Comparison of ENCODE assay signal across 11 mouse cellular contexts in genomic region chr13:100152659-100153058, GRCm38 (mm10). TPM values are rescaled to one million over a fixed set of nuclear protein-coding genes. Genes with fewer than 3 reads are reported as not detected.
DNase-seq lines count a peak whose midpoint lies in the region; ATAC-seq and TF ChIP-seq lines count a peak whose summit lies in the region.
"Had no signal": no experiment of that assay in that cellular context is flagged by ENCODE, and none has a peak within 500 bp of the region (broad histone marks: within the 10 kb centered on the region; RNA-seq: fewer than 3 reads in every experiment).

No protein-coding gene starts in this region.

- ATAC-seq in intestine, embryonic 15.5 days: no peak
- no peak for ATAC-seq in forebrain, embryonic 11.5 days (replicated peaks; ENCODE audit: low FRiP score)

- no peaks in the 10 kb centered on the region for H3K4me1 ChIP-seq in lung, adult 2 months (ENCODE audit: control insufficient read depth, insufficient read depth, low read length)
- H3K4me1 ChIP-seq in intestine, embryonic 15.5 days (replicated peaks): no peaks in the 10 kb centered on the region
- no peaks in the 10 kb centered on the region for H3K4me1 ChIP-seq in forebrain, embryonic 11.5 days (replicated peaks; ENCODE audit: control insufficient read depth, insufficient read depth, low read length)
- H3K4me1 ChIP-seq: heart, embryonic 13.5 days; hindbrain, embryonic 15.5 days had no signal

- no peak for TF ChIP-seq CTCF in lung, adult 2 months (IDR thresholded peaks at IDR 0.05; ENCODE audit: insufficient read depth, low read length)

- DNase-seq in adrenal gland, adult 2 months: peak; percentile 21
- no peak for DNase-seq in adrenal gland, postnatal 36 days
- DNase-seq in lung, adult 18-20 months: peak; percentile 28 to 64
- DNase-seq in lung, adult 2 months: no peak
- DNase-seq in lung, postnatal 14 days: peak; percentile 19
- peak; percentile 6 for DNase-seq in telencephalon, adult 2 months (ENCODE audit: low read depth, low spot score)
- DNase-seq in forebrain, embryonic 11.5 days (ENCODE audit: low spot score): no peak

- no peaks in the 10 kb centered on the region for H3K36me3 ChIP-seq in intestine, embryonic 15.5 days
- no peaks in the 10 kb centered on the region for H3K36me3 ChIP-seq in forebrain, embryonic 11.5 days (ENCODE audit: control insufficient read depth, insufficient read depth, low read length)
- H3K36me3 ChIP-seq: heart, embryonic 13.5 days; hindbrain, embryonic 15.5 days had no signal

- 31% methylated on average over 1 of the region's 1 CpGs for WGBS in lung, adult 2 months
- 48% methylated on average over 1 of the region's 1 CpGs for WGBS in intestine, embryonic 15.5 days
- 68% methylated on average over 1 of the region's 1 CpGs for WGBS in forebrain, embryonic 11.5 days

- H3K4me3 ChIP-seq in lung, adult 2 months (replicated peaks; ENCODE audit: extremely low read depth, low read depth, low read length): no peak overlapping the region
- H3K4me3 ChIP-seq in intestine, embryonic 15.5 days (replicated peaks): no peak overlapping the region
- no peak overlapping the region for H3K4me3 ChIP-seq in forebrain, embryonic 11.5 days (ENCODE audit: low read depth, low read length)
- H3K4me3 ChIP-seq: heart, embryonic 13.5 days; hindbrain, embryonic 15.5 days had no signal

- no peak for TF ChIP-seq POLR2A in lung, adult 2 months (IDR thresholded peaks at IDR 0.05; ENCODE audit: borderline replicate concordance, extremely low read depth, low read depth, low read length)

- no peak overlapping the region for H3K9ac ChIP-seq in intestine, embryonic 15.5 days
- no peak overlapping the region for H3K9ac ChIP-seq in forebrain, embryonic 11.5 days (ENCODE audit: low read length)
- H3K9ac ChIP-seq: heart, embryonic 13.5 days; hindbrain, embryonic 15.5 days had no signal

- H3K4me2 ChIP-seq in intestine, embryonic 15.5 days (replicated peaks): no peak overlapping the region
- H3K4me2 ChIP-seq in forebrain, embryonic 11.5 days (ENCODE audit: low read depth, low read length, severe bottlenecking): no peak overlapping the region
- H3K4me2 ChIP-seq: heart, embryonic 13.5 days; hindbrain, embryonic 15.5 days had no signal

- H3K9me3 ChIP-seq in intestine, embryonic 15.5 days: no peaks in the 10 kb centered on the region
- H3K9me3 ChIP-seq in forebrain, embryonic 11.5 days (ENCODE audit: control insufficient read depth, low read length): no peaks in the 10 kb centered on the region
- H3K9me3 ChIP-seq: heart, embryonic 13.5 days; hindbrain, embryonic 15.5 days had no signal

- no peak overlapping the region for H3K27ac ChIP-seq in intestine, embryonic 15.5 days
- H3K27ac ChIP-seq in forebrain, embryonic 11.5 days (ENCODE audit: low read depth, low read length): no peak overlapping the region
- H3K27ac ChIP-seq: heart, embryonic 13.5 days; hindbrain, embryonic 15.5 days; kidney, postnatal 0 days had no signal

- H3K27me3 ChIP-seq in intestine, embryonic 15.5 days (replicated peaks): no peaks in the 10 kb centered on the region
- H3K27me3 ChIP-seq in forebrain, embryonic 11.5 days (ENCODE audit: control insufficient read depth, insufficient read depth, low read length): no peaks in the 10 kb centered on the region
- H3K27me3 ChIP-seq: heart, embryonic 13.5 days; hindbrain, embryonic 15.5 days had no signal

RNA-seq across cellular contexts. Expression of gene Smn1, which starts 28.0 kb away (rescaled TPM):
- 10 to 100 TPM; 34.5 to 39.6 TPM for total RNA-seq in adrenal gland, adult 2 months (2021)
- 8.7 and 13.3 TPM in 2 replicates for polyA plus RNA-seq in adrenal gland, adult 2 months (2012; rRNA removed)
- 10 to 100 TPM; 31.8 to 40.8 TPM for total RNA-seq in adrenal gland, postnatal 36 days (2021)
- polyA plus RNA-seq in lung, adult 2 months (2012; rRNA removed): 12.1 and 12.7 TPM in 2 replicates
- 45.1 and 49.1 TPM in 2 replicates for polyA plus RNA-seq in intestine, embryonic 15.5 days (2015; fragmentation: Nextera tagmentation; extraction: Ambion mirVana)
- 79.9 and 91.0 TPM in 2 replicates for polyA plus RNA-seq in forebrain, embryonic 11.5 days (2014; fragmentation: Nextera tagmentation; extraction: Ambion mirVana)

RNA-seq across cellular contexts. Expression of gene Serf1, which starts 44.8 kb away (rescaled TPM):
- 10 to 100 TPM; 12.4 to 31.1 TPM for total RNA-seq in adrenal gland, adult 2 months (2021)
- polyA plus RNA-seq in adrenal gland, adult 2 months (2012; rRNA removed): 11.7 and 24.1 TPM in 2 replicates
- 10 to 100 TPM; 13.9 to 21.7 TPM for total RNA-seq in adrenal gland, postnatal 36 days (2021)
- polyA plus RNA-seq in lung, adult 2 months (2012; rRNA removed): 2.8 and 5.1 TPM in 2 replicates
- 136 and 168 TPM in 2 replicates for polyA plus RNA-seq in intestine, embryonic 15.5 days (2015; fragmentation: Nextera tagmentation; extraction: Ambion mirVana)
- polyA plus RNA-seq in forebrain, embryonic 11.5 days (2014; fragmentation: Nextera tagmentation; extraction: Ambion mirVana): 185 and 203 TPM in 2 replicates

RNA-seq across cellular contexts. Expression of gene Bdp1, which starts 48.8 kb away (rescaled TPM):
- total RNA-seq in adrenal gland, adult 2 months (2021): 10 to 100 TPM; 17.3 to 45.7 TPM
- polyA plus RNA-seq in adrenal gland, adult 2 months (2012; rRNA removed): 0.73 and 1.3 TPM in 2 replicates
- total RNA-seq in adrenal gland, postnatal 36 days (2021): 10 to 100 TPM; 25.4 to 38.1 TPM
- polyA plus RNA-seq in lung, adult 2 months (2012; rRNA removed): 2.1 and 2.9 TPM in 2 replicates
- 28.8 and 36.7 TPM in 2 replicates for polyA plus RNA-seq in intestine, embryonic 15.5 days (2015; fragmentation: Nextera tagmentation; extraction: Ambion mirVana)
- 25.7 and 31.2 TPM in 2 replicates for polyA plus RNA-seq in forebrain, embryonic 11.5 days (2014; fragmentation: Nextera tagmentation; extraction: Ambion mirVana)

RNA-seq across cellular contexts. Expression of gene Naip2, which starts 49.2 kb away (rescaled TPM):
- total RNA-seq in adrenal gland, adult 2 months (2021): 1 to 10 TPM; 1.8 to 2.1 TPM
- 0.50 and 0.55 TPM in 2 replicates for polyA plus RNA-seq in adrenal gland, adult 2 months (2012; rRNA removed)
- total RNA-seq in adrenal gland, postnatal 36 days (2021): 1 to 10 TPM; 1.6 to 1.7 TPM
- polyA plus RNA-seq in lung, adult 2 months (2012; rRNA removed): 1.9 and 2.3 TPM in 2 replicates
- 6.4 and 6.5 TPM in 2 replicates for polyA plus RNA-seq in intestine, embryonic 15.5 days (2015; fragmentation: Nextera tagmentation; extraction: Ambion mirVana)
- 0.12 and 0.17 TPM in 2 replicates for polyA plus RNA-seq in forebrain, embryonic 11.5 days (2014; fragmentation: Nextera tagmentation; extraction: Ambion mirVana)

Comparison
In these comparisons a context has a peak if more than half of its experiments do, and no peak if none do; other contexts are left out.
1. DNase-seq: peak in adrenal gland, adult 2 months (single experiment), lung, adult 18-20 months (2 of 2), lung, postnatal 14 days (single experiment) and telencephalon, adult 2 months (single experiment); none in adrenal gland, postnatal 36 days (0 of 2), lung, adult 2 months (single experiment) and forebrain, embryonic 11.5 days (single experiment).